Mouse (Mus musculus) ES-Bruce4 (cell line): Measurements from ENCODE around the gene Gm43720.

Experiments
- CTCF ChIP-seq: IDR thresholded peaks from one replicate; pipeline ENCODE4 v1.8.1; 2011; ENCODE audit warnings: low read depth, low read length
- EP300 ChIP-seq: IDR thresholded peaks from 2 replicates; pipeline ENCODE4 v1.6.1; 2011; ENCODE audit warnings: low read depth, low read length; ENCODE audit not compliant: insufficient read depth
- POLR2A ChIP-seq: IDR thresholded peaks from one replicate; pipeline ENCODE4 v1.8.1; 2011; ENCODE audit warnings: low read length; ENCODE audit not compliant: insufficient read depth

GRCm38 (mm10) chr5:138223287-138223686 is 56.5 kb downstream of the Gm43720 start:
- TF ChIP-seq EP300 = no peak
- TF ChIP-seq CTCF = no peak
- TF ChIP-seq POLR2A = no peak
